Mouse (Mus musculus) E14TG2a.4 (cell line): Measurements from ENCODE around the gene Thsd4.

ENCODE experiments used
- CTCF ChIP-seq: conservative IDR thresholded peaks from 2 replicates; pipeline ENCODE4 v1.5.1; 2014; ENCODE audit warnings: low read length
- NANOG ChIP-seq: IDR thresholded peaks from 2 replicates; pipeline ENCODE4 v1.6.1; 2014; ENCODE audit warnings: borderline replicate concordance, low read length, mixed read lengths
- POU5F1 ChIP-seq: IDR thresholded peaks from 2 replicates; pipeline ENCODE4 v1.6.1; 2014; ENCODE audit warnings: low read length, borderline replicate concordance

DNA sequence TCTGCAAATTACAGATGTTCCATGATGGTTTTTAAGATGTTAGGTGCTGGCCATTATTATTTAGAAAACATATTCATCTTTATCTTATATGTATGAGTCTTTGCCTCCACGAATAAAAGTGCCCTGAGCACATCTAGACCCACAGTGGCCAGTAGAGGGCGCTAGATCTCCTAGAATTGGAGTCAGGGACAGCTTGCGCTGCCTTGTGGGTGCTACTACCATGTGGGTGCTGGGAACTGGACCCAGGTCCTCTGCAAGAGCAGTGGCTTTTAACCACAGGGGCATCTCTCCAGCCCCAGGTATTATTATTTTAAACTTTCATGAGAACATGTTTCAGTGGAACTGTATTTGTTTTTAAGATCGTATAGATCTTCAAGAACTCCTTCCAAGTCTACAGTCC, 469.4 kb downstream of the Thsd4 start:
- peak; percentile 52 for TF ChIP-seq CTCF
- TF ChIP-seq POU5F1, result no peak
- TF ChIP-seq NANOG, result no peak
